Mouse (Mus musculus) ZHBTc4 (cell line): Measurements from ENCODE around the gene Cstf3.

ENCODE experiments used
- DNase-seq: peaks from one replicate; pipeline ENCODE4 v3.0.0-alpha.2; 2011; ENCODE audit warnings: low read depth, low spot score

Cstf3 gene

DNA sequence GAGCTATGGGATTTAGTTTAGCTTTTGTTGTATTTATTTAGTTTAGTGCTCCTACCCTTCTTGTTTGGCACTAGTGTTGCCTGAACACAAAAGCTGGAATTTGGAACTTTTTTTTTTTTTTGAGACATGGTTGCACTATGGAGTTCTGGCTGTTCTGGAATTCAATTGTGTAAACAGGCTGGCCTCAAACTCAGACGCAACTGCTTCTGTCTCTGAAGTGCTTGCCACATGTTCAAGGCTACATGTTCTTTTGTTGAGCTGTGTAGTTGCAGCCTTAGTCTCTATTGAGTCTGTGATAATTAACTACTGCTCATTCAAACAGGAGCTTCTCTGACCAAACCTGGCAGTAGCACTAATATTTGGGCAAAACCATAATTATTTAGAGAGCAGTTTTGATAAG, 13.1 kb downstream of the Cstf3 start:
- no peak for DNase-seq

- peak; percentile 87 for DNase-seq
Observed at GRCm38 (mm10) chr2:104604718-104605117, 14.4 kb downstream of the Cstf3 start.

- DNase-seq: no peak
Observed at GRCm38 (mm10) chr2:104605560-104605959, 15.2 kb downstream of the Cstf3 start.

GRCm38 (mm10) chr2:104614786-104615185, 24.5 kb downstream of the Cstf3 start:
- DNase-seq: no peak

- no peak for DNase-seq
Observed at GRCm38 (mm10) chr2:104615985-104616711, 25.8 kb downstream of the Cstf3 start.

DNA sequence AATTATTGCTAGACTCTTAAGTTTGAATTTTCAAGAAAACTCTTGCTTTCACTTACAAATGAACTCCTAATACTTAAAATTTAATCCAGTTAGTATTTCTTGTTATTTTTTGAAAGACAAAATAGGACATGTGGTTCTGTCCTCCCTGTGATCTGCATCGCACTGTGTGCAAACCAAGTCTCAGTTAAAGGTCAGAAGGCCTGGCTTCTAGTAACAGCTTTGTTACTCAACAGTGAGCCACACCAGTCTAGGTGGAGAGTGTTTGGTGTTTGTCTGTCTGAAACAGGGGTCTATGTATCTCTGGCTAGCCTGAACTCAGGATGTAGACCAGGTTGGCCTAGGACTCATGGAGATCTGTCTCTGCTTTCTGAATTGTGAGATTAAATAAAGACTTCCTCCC, 68.3 kb downstream of the Cstf3 start:
- DNase-seq: no peak

- DNase-seq: no peak
Observed at GRCm38 (mm10) chr2:104663372-104664100, 73.2 kb downstream of the Cstf3 start.

DNA sequence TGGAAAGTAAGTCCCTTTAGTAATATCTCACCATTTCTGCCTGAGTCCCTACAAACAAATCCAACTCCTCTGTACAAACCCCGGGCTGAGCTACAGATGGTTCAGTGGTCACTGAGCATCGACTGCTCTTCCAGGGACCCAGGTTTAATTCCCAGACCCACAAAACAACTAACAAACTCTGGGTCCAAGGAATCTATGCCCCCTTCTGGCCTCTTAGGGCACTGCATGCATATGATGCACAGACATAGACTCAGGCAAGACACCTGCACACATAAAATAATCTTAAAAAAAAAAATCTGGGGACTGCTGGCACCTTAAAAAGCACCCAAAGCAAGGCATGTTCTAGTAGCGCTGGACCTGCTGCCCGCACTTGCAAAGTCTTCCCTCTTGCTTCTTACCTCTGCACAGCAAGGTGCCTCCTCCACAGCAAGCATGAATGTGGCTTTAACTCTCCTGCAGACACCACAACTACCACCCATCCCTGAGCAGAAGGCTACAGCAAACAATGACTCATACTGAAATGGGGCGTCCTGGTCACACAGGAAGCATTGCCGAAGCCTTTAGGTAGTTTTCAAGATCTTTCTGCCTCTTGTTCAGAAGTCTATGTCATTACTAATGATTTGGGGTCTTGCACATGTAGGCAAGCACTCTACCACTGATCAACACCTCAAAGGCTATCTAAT, 78.9 kb downstream of the Cstf3 start:
- DNase-seq: peak; percentile 64

- no peak for DNase-seq
Observed at GRCm38 (mm10) chr2:104671724-104672123, 81.4 kb downstream of the Cstf3 start.

- no peak for DNase-seq
Observed at GRCm38 (mm10) chr2:104677326-104677725, 87.0 kb downstream of the Cstf3 start.

DNA sequence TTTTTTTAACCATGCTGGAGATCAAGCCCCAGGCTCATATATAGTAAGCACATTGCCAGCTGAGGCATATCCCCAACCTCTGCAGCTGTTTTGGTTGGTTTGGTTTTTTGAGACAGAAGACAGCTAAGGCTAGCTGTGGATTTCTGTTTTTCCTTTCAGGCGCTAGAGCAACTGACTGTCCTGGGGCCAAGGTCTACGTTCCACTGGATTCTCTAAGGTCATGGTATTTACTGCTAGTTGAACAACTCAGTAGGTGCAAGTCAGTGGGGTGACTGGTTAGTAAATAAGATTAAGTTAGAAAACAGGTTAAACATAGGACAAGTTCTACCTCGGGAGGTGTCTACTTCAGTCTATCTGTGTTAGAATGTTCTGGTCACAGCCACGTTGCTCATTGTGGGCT, 94.4 kb downstream of the Cstf3 start:
- no peak for DNase-seq

DNA sequence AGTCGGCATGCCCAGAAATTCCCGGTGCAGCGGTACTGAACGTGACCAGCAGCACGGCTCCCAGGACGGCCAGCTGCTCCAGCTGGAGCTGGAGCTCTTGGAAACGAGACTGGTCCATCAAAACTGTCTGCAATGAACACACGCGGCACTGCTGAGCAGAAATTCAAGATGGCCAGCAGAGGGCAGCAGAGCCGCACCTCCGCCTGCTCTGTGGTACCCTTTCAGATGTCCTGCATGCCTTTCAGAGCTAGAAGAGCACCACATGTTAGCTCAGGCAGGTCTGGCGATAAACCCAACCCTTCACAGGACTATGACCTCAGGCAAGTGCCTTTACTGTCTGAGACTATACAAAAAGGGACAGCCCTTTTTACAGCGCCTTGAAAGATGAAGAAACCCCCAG, 95.1 kb downstream of the Cstf3 start:
- DNase-seq: peak; percentile 92

DNA sequence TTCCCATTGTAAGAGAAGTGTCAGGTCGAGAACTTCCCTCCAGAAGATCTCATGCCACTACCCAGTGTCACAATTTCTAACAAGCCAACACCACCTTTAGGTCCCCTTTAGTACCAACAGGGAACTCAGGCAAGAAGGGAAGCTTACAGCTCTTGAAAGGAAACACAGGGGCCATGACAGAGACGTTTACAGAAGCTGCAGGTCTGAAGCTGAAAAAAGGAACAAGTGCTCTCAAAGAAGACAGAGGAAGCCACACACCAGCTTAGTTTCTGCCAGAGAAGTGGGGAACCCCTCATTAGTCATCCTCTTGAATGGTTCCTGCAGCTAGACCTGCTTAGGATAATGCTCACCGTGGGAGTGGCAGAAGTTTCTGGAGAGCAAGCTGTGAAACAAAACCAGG, 96.9 kb downstream of the Cstf3 start:
- DNase-seq: no peak

DNA sequence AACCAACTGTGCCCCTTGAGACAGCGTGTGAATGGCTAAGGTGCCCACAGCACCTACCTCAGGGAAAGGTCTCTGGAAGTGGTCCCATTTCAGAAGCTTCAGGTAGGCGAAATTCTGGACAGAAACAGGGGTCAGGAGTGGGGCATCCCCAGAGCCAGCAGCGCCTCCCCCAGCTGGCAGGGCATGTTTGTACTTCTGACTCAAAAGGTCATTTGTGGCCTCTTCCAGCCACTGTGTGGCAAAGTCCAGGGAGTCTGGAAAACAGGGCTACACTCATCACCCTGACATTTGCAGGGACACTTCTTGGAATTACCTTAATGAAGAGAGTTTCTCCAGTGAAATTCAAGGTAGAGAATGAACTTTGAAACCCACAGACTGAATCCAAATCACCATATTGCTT, 98.0 kb downstream of the Cstf3 start:
- no peak for DNase-seq

GRCm38 (mm10) chr2:104688724-104689123, 98.4 kb downstream of the Cstf3 start:
- no peak for DNase-seq

- no peak for DNase-seq
Observed at GRCm38 (mm10) chr2:104690720-104691119, 100.4 kb downstream of the Cstf3 start.

- DNase-seq: no peak
Observed at GRCm38 (mm10) chr2:104692551-104692950, 102.2 kb downstream of the Cstf3 start.

GRCm38 (mm10) chr2:104699659-104700058, 109.3 kb downstream of the Cstf3 start:
- DNase-seq: no peak

DNA sequence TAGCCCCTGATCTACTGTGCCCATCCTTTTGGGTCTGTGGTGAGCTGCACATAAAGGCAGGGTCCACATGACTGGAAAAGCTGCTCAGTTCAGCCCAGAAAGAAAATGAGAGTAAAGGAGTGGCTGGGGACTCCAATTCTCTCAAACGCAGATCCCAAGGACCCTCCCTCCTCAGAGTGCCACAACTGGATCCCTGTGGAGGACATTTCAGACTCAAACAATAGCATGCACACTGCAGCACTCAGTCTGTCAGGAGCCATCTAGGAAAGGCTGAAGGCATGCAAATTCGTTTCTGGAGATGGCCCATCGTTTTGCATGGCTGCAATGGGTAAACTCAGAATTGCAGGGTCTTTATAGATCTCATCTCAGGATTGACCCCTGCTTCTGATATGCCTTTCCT, 112.8 kb downstream of the Cstf3 start:
- peak; percentile 49 for DNase-seq

DNA sequence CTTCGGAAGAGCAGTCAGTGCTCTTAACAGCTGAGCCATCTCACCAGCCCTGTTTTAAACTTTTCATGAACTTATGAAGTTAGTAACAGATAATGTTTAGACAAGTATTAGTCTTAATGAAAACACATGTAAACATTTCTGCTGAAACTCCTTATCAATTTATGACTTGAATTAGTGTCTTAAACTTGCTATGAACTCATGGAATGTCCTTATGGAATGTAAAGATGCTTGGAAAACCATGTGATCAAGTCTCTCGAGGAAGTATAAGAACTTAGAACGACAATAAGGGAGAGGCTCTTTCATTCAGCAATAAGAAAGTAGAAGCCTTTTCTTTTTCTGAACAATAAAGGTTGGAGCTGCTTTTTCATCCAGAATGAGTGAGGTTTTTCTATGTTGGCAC, 114.0 kb downstream of the Cstf3 start:
- no peak for DNase-seq

DNA sequence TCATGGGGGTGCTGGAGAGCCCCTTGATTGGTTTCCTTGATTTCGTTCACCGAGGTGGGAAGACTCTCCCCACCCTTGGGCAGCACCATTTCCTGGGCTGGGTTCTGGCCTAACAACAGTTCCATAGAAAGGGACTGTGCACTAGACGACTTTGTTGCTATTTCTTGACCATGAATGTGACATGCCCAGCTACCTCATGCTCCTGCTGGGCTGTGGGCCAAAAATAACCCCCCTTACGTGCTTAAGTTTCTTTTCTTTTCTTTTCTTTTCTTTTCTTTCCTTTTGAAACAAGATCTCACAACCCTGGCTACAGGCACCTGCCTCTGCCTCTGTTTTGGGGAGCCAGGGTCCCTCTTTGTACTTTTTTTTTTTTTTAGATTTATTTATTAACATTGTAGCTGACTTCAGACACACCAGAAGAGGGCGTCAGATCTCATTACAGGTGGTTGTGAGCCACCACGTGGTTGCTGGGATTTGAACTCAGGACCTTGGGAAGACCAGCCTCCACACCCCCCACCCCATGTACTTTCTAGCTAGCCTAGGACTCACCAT, 119.5 kb downstream of the Cstf3 start:
- DNase-seq: no peak

GRCm38 (mm10) chr2:104710670-104711370, 120.5 kb downstream of the Cstf3 start:
- DNase-seq: no peak
